Mouse (Mus musculus): ENCODE measurements at regions not wholly inside any gene's neighbourhood (a gene's known extent, or its start where the extent isn't known, plus 50 kb on each side); places are given as distances from the start of the nearest gene placed in this dataset.

- intact Hi-C loops (cut with DNase I), result no loop called here
Measured at GRCm38 (mm10) chr13:71657898-71658297, 305.6 kb downstream of the Irx1 start.

GRCm38 (mm10) chr13:71653939-71654467 lies 309.5 kb downstream of the Irx1 start:
- intact Hi-C loops (cut with DNase I), result no loop called here
- no peak for DNase-seq (ENCODE audit: low spot score)

More at GRCm38 (mm10) chr13:71657898-71658297, 305.6 kb downstream of the Irx1 start:
- no peak for DNase-seq (ENCODE audit: low spot score)

GRCm38 (mm10) chr13:71653212-71653938 lies 310.1 kb downstream of the Irx1 start:
- intact Hi-C loops (cut with DNase I), result no loop called here
- no peak for DNase-seq (ENCODE audit: low spot score)

- DNase-seq (ENCODE audit: low spot score), result no peak
Measured at GRCm38 (mm10) chr13:71649876-71650275, 313.6 kb downstream of the Irx1 start.

GRCm38 (mm10) chr13:71649031-71649430 lies 314.5 kb downstream of the Irx1 start:
- intact Hi-C loops (cut with DNase I), result no loop called here
- DNase-seq (ENCODE audit: low spot score), result no peak

More at GRCm38 (mm10) chr13:71649876-71650275, 313.6 kb downstream of the Irx1 start:
- intact Hi-C loops (cut with DNase I), result no loop called here

GRCm38 (mm10) chr13:71631447-71631846 lies 332.1 kb downstream of the Irx1 start:
- intact Hi-C loops (cut with DNase I), result no loop called here
- no peak for DNase-seq (ENCODE audit: low spot score)

GRCm38 (mm10) chr13:71617198-71617597 lies 346.3 kb downstream of the Irx1 start:
- intact Hi-C loops (cut with DNase I), result no loop called here
- no peak for DNase-seq (ENCODE audit: low spot score)

GRCm38 (mm10) chr13:71612393-71613179 lies 350.9 kb downstream of the Irx1 start:
- intact Hi-C loops (cut with DNase I), result no loop called here
- no peak for DNase-seq (ENCODE audit: low spot score)

GRCm38 (mm10) chr13:71582486-71582885 lies 381.0 kb downstream of the Irx1 start:
- intact Hi-C loops (cut with DNase I), result no loop called here
- no peak for DNase-seq (ENCODE audit: low spot score)

GRCm38 (mm10) chr13:71565895-71566294 lies 397.6 kb downstream of the Irx1 start:
- no peak for DNase-seq (ENCODE audit: low spot score)
- intact Hi-C loops (cut with DNase I), result no loop called here

GRCm38 (mm10) chr13:71565388-71565787 lies 398.1 kb downstream of the Irx1 start:
- intact Hi-C loops (cut with DNase I), result no loop called here
- DNase-seq (ENCODE audit: low spot score), result no peak

GRCm38 (mm10) chr13:71558477-71559215 lies 404.9 kb downstream of the Irx1 start:
- intact Hi-C loops (cut with DNase I), result no loop called here
- no peak for DNase-seq (ENCODE audit: low spot score)

GRCm38 (mm10) chr13:71555471-71555870 lies 408.1 kb downstream of the Irx1 start:
- intact Hi-C loops (cut with DNase I), result no loop called here
- no peak for DNase-seq (ENCODE audit: low spot score)

GRCm38 (mm10) chr13:71550109-71550508 lies 413.4 kb downstream of the Irx1 start:
- no peak for DNase-seq (ENCODE audit: low spot score)
- intact Hi-C loops (cut with DNase I), result no loop called here

GRCm38 (mm10) chr13:71549206-71549831 lies 414.2 kb downstream of the Irx1 start:
- intact Hi-C loops (cut with DNase I), result no loop called here

GRCm38 (mm10) chr13:71538226-71538625 lies 425.3 kb downstream of the Irx1 start:
- intact Hi-C loops (cut with DNase I), result no loop called here
- no peak for DNase-seq (ENCODE audit: low spot score)

More at GRCm38 (mm10) chr13:71549206-71549831, 414.2 kb downstream of the Irx1 start:
- DNase-seq (ENCODE audit: low spot score), result no peak

GRCm38 (mm10) chr13:71532796-71533351 lies 430.6 kb downstream of the Irx1 start:
- intact Hi-C loops (cut with DNase I), result no loop called here
- DNase-seq (ENCODE audit: low spot score), result no peak

- intact Hi-C loops (cut with DNase I), result no loop called here
- no peak for DNase-seq (ENCODE audit: low spot score)
Measured at GRCm38 (mm10) chr13:71529397-71530122, 434.0 kb downstream of the Irx1 start.

GRCm38 (mm10) chr13:71517776-71518175 lies 445.7 kb downstream of the Irx1 start:
- DNase-seq (ENCODE audit: low spot score), result no peak
- intact Hi-C loops (cut with DNase I), result no loop called here
